Mouse (Mus musculus) kidney, adult 2 months (tissue): ENCODE data around the gene Myom1. TPM values are rescaled to one million over a fixed set of nuclear protein-coding genes. Genes with fewer than 3 reads are reported as not detected.

ENCODE experiments used
- DNase-seq: peaks from one replicate; pipeline ENCODE4 v3.0.0; 2021
- H3K27ac ChIP-seq: fragments of 200-500 bp; 2 replicates; pipeline ENCODE4 v1.5.1; 2012; ENCODE audit warnings: low read depth, low read length, control low read depth, inconsistent platforms; ENCODE audit not compliant: insufficient read depth
- H3K27me3 ChIP-seq: fragments of 200-500 bp; replicated peaks from 2 replicates; pipeline ENCODE4 v1.6.1; 2012; ENCODE audit warnings: mild to moderate bottlenecking, moderate library complexity, low read length, inconsistent platforms; ENCODE audit not compliant: control insufficient read depth, insufficient read depth
- H3K36me3 ChIP-seq: fragments of 200-500 bp; 2 replicates; pipeline ENCODE4 v1.6.1; 2012; ENCODE audit warnings: mild to moderate bottlenecking, moderate library complexity, low read length, inconsistent platforms; ENCODE audit not compliant: control insufficient read depth, insufficient read depth
- H3K4me1 ChIP-seq: fragments of 200-500 bp; 2 replicates; pipeline ENCODE4 v1.6.1; 2011; ENCODE audit warnings: low read length; ENCODE audit not compliant: control insufficient read depth, insufficient read depth
- H3K4me3 ChIP-seq: fragments of 200-500 bp; 2 replicates; pipeline ENCODE4 v1.5.1; 2011; ENCODE audit warnings: mild to moderate bottlenecking, low read depth, low read length, control low read depth; ENCODE audit not compliant: insufficient read depth
- CTCF ChIP-seq: fragments of 200-500 bp; conservative IDR thresholded peaks from 2 replicates; pipeline ENCODE4 v1.5.1; 2011; ENCODE audit warnings: low read depth, mild to moderate bottlenecking, control low read depth, low read length, moderate library complexity, mixed read lengths; ENCODE audit not compliant: insufficient read depth, insufficient read length
- POLR2A ChIP-seq: fragments of 200-500 bp; IDR thresholded peaks from one replicate; pipeline ENCODE4 v1.6.1; 2011; ENCODE audit warnings: low read depth, low read length, control low read depth
- WGBS: fragments of 180-500 bp; shearing (Covaris S2); methylation state at CpG from one replicate; pipeline ENCODE4 v1.1.7; 2018; 5-methylcytosine and 5-hydroxymethylcytosine counted together
- polyA plus RNA-seq: library from polyadenylated mRNA; depleted of rRNA; stranded (reverse); fragments of >200 nt; gene quantifications from 2 replicates; pipeline ENCODE4 v1.2.3, GENCODE M21; 2012

The Myom1 gene
- polyA plus RNA-seq, 1 experiment, result 4.3 TPM

GRCm38 (mm10) chr17:70992662-70993061 lies 9.8 kb upstream of the Myom1 start:
- WGBS, result 85% methylated on average over 9 of the region's 9 CpGs
- no peak for DNase-seq
- TF ChIP-seq POLR2A (no peak), CTCF (no peak)
- Histone ChIP-seq H3K27ac (peak overlapping the region; percentile 29), H3K27me3 (no peaks in the 10 kb centered on the region), H3K4me1 (peaks cover 22% of the 10 kb centered on the region; the same call in 1 of the 2 replicates), H3K36me3 (peaks cover 5% of the 10 kb centered on the region; the same call in 1 of the 2 replicates), H3K4me3 (no peak overlapping the region)

DNA sequence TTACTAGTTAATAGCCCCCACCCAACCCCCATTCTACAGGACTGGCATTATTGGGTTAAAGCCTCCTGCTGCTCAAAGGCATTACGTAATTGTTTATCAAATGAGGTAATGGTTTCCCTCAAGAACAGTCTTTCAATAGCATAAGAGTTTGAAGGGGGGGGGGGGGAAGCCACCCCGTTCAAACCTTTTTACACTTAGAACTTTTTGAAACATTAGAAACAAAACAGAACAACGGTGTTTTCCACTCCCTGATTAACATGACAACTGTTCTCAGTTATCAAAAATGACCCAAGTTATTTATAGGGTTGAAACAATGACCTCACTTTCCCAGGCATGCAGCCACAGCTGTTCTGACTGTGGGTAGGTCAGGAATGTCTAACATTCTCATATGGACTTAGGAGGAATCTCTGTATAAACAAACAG lies 9.0 kb upstream of the Myom1 start:
- H3K4me1 ChIP-seq, result peaks cover 21% of the 10 kb centered on the region; the same call in 1 of the 2 replicates
- WGBS, result 26% methylated on average over 3 of the region's 3 CpGs

GRCm38 (mm10) chr17:70994671-70995070 lies 7.8 kb upstream of the Myom1 start:
- TF ChIP-seq POLR2A (no peak), CTCF (no peak)
- Histone ChIP-seq H3K27ac (no peak overlapping the region), H3K4me3 (no peak overlapping the region), H3K4me1 (peaks cover 18% of the 10 kb centered on the region; the same call in 1 of the 2 replicates), H3K36me3 (peaks cover 5% of the 10 kb centered on the region; the same call in 1 of the 2 replicates), H3K27me3 (no peaks in the 10 kb centered on the region)
- WGBS, result 86% methylated on average over 6 of the region's 6 CpGs
- no peak for DNase-seq

More for the DNA sequence above, 9.0 kb upstream of the Myom1 start:
- peaks cover 5% of the 10 kb centered on the region; the same call in 1 of the 2 replicates for H3K36me3 ChIP-seq
- no peaks in the 10 kb centered on the region for H3K27me3 ChIP-seq
- TF ChIP-seq CTCF (no peak), POLR2A (no peak)
- no peak overlapping the region for H3K27ac ChIP-seq
- peak; percentile 40 for DNase-seq
- H3K4me3 ChIP-seq, result no peak overlapping the region

- TF ChIP-seq POLR2A (no peak), CTCF (no peak)
- no peak overlapping the region for H3K4me3 ChIP-seq
- 80% methylated on average over 6 of the region's 6 CpGs for WGBS
- no peak overlapping the region for H3K27ac ChIP-seq
- peaks cover 5% of the 10 kb centered on the region; the same call in 1 of the 2 replicates for H3K36me3 ChIP-seq
- H3K27me3 ChIP-seq, result no peaks in the 10 kb centered on the region
- DNase-seq, result no peak
- H3K4me1 ChIP-seq, result peaks cover 22% of the 10 kb centered on the region; the same call in 1 of the 2 replicates
Observed at GRCm38 (mm10) chr17:70995551-70995950, 6.9 kb upstream of the Myom1 start.

GRCm38 (mm10) chr17:70997836-70998235 lies 4.6 kb upstream of the Myom1 start:
- Histone ChIP-seq H3K27me3 (no peaks in the 10 kb centered on the region), H3K4me3 (no peak overlapping the region), H3K4me1 (peaks cover 20% of the 10 kb centered on the region; the same call in 1 of the 2 replicates), H3K36me3 (peaks cover 5% of the 10 kb centered on the region; the same call in 1 of the 2 replicates), H3K27ac (peak overlapping the region; percentile 76)
- DNase-seq, result no peak
- TF ChIP-seq POLR2A, result no peak
- TF ChIP-seq CTCF, result no peak
- whole genome bisulfite sequencing, result 33% methylated on average over 6 of the region's 6 CpGs

- peak overlapping the region; percentile 71 for H3K27ac ChIP-seq
- H3K36me3 ChIP-seq, result peaks cover 5% of the 10 kb centered on the region; the same call in 1 of the 2 replicates
- no peak for DNase-seq
- no peaks in the 10 kb centered on the region for H3K27me3 ChIP-seq
- no peak for TF ChIP-seq POLR2A
- no peak for TF ChIP-seq CTCF
- no peak overlapping the region for H3K4me3 ChIP-seq
- peaks cover 24% of the 10 kb centered on the region for H3K4me1 ChIP-seq
- 47% methylated on average over 9 of the region's 9 CpGs for WGBS
Observed at GRCm38 (mm10) chr17:70998400-70998975, 3.9 kb upstream of the Myom1 start.

GRCm38 (mm10) chr17:70999187-70999586 lies 3.2 kb upstream of the Myom1 start:
- Histone ChIP-seq H3K36me3 (peaks cover 3% of the 10 kb centered on the region; the same call in 1 of the 2 replicates), H3K27ac (peak overlapping the region; percentile 62), H3K4me1 (peaks cover 24% of the 10 kb centered on the region), H3K4me3 (no peak overlapping the region), H3K27me3 (no peaks in the 10 kb centered on the region)
- DNase-seq, result peak; percentile 55
- no peak for TF ChIP-seq CTCF
- no peak for TF ChIP-seq POLR2A
- WGBS, result 17% methylated on average over 5 of the region's 5 CpGs
